Mouse (Mus musculus): ENCODE data around the gene Slc6a16.

GRCm38 (mm10) chr7:45232716-45233465 is 8.0 kb upstream of the Slc6a16 start:
- TF ChIP-seq CTCF (IDR thresholded peaks at IDR 0.05; ENCODE audit: low read depth, low read length) = no peak
- no peak for TF ChIP-seq POLR2A (IDR thresholded peaks at IDR 0.05; ENCODE audit: extremely low read depth, insufficient read depth, low read length)

Measured in liver, adult 2 months (tissue).